Mouse (Mus musculus) bone marrow macrophage, adult 2 months (primary cell): ENCODE measurements around the gene Cnksr1.

Experiments used
- CTCF ChIP-seq: IDR thresholded peaks from 2 replicates; pipeline ENCODE4 v1.5.1; 2012; ENCODE audit warnings: low read depth, mild to moderate bottlenecking, low read length, moderate library complexity
- POLR2A ChIP-seq: IDR thresholded peaks from 2 replicates; pipeline ENCODE4 v1.6.1; 2012; ENCODE audit warnings: mild to moderate bottlenecking, low read depth, low read length, borderline replicate concordance

DNA sequence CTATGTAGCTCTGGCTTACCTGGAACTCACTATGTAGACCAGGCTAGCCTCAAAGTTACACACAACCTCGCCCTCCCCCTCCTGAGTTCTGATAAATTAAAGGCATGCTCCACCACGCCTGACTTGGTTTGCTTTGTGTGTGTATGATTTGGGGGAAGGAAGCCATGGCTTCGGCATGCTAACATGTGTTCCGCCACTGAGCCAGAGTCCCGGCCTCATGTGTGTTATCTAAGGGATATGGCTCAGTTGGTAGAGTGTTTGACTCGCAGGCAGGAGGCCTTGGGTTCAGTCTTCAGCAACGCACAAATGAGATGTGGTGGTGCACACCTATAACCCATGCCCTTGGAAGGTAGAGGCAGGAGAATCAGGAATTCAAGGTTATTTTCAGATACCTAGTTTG, 33.8 kb upstream of the Cnksr1 start:
- no peak for TF ChIP-seq CTCF
- no peak for TF ChIP-seq POLR2A
